Mouse (Mus musculus): ENCODE measurements around the gene Ikzf2.

GRCm38 (mm10) chr1:69578917-69579316 lies 108.1 kb downstream of the Ikzf2 start:
- TF ChIP-seq CTCF (IDR thresholded peaks at IDR 0.05; ENCODE audit: control insufficient read depth, insufficient read depth, insufficient replicate concordance, low read depth, low read length) (no peak), POLR2A (IDR thresholded peaks at IDR 0.05; ENCODE audit: control insufficient read depth, low read depth, low read length) (no peak)
